Mouse (Mus musculus) adrenal gland, adult (tissue): ENCODE results near the gene Myh3.

Experiments
- DNase-seq, 2 experiments: peaks; one replicate each; pipeline ENCODE4 v3.0.0; 2022 to 2023; ENCODE audit warnings: low spot score in 1 of 2; ENCODE audit not compliant: inconsistent age in 2 of 2

Gene Myh3

DNA sequence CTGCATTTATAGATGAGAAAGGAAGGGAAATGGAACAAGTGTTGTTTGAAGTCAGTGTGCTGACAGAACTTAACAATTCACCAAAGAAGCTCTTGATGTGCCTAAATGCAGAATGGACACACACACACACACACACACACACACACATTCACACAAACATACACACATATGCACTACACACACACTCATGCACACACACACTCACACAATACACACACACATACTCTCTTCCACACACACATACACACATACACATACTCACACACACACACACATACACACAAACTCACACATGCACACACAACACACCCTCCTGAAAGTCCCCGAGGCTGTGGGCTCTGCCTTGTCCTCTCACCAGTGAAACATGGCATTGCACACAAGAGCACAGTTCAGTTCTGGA is 26.1 kb downstream of the Myh3 start:
- no peak for DNase-seq

- no peak for DNase-seq
Observed at GRCm38 (mm10) chr11:67104714-67105113, 26.6 kb downstream of the Myh3 start.

DNA sequence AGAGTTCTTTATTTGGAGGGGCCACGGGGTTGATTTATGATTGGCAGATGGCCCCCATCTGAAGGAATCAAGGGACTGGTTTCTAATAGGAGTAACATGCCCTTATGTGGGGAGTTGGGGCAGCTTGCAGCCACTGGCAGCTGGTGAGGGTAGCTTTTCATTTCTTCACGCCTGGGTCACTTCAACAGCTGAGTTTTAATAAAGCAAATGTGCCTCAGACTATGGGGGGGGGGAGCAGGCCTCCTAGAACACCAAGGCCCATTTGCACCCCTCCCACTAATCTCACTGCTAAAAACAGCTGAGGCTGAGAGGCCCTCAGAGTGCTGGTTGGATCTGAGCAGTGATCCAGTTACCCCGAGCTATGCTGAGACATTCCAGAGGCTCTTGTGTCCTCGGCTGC is 27.6 kb downstream of the Myh3 start:
- DNase-seq = no peak

DNA sequence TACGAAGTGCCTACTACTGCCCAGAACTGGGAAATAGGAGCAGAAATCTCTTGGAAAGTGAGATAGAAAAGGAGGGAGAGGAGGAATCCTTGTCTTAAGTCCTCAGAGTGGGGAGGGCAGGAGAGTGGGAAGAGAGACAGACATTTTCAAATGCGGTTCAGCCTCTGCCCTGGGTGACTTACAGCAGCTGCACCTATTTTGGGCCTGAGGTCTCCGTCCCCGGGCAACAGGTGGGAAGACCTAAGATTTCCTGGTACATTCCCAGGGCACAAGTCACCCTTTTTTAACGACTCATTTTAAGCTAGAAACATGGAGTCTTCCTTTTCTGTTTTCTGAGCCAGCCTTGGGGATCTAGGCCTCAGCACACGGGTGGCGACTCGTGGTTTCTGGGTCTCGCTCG is 28.9 kb downstream of the Myh3 start:
- no peak for DNase-seq

GRCm38 (mm10) chr11:67110168-67110948 is 32.3 kb downstream of the Myh3 start:
- peak; percentile 51 to 89 for DNase-seq

GRCm38 (mm10) chr11:67112019-67112850 is 34.1 kb downstream of the Myh3 start:
- peak; percentile 47 to 86 for DNase-seq

DNA sequence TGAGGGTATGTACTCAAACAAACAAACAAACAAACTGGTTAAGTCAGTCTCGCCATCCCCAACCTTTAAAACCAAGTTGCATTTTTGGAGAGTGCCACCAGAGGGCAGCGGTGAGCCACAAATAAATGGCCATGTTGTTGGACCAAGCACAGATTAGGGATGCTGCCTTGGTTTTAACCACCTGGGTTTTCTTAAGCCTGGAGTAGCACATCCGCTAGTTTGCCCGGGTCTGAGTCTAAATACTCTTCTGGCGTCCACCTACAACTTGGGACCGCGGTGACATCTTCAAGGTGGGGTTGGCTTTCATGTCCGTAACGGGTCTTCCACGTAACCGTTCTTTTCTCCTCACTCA is 34.7 kb downstream of the Myh3 start:
- peak; percentile 50 to 88 for DNase-seq

DNA sequence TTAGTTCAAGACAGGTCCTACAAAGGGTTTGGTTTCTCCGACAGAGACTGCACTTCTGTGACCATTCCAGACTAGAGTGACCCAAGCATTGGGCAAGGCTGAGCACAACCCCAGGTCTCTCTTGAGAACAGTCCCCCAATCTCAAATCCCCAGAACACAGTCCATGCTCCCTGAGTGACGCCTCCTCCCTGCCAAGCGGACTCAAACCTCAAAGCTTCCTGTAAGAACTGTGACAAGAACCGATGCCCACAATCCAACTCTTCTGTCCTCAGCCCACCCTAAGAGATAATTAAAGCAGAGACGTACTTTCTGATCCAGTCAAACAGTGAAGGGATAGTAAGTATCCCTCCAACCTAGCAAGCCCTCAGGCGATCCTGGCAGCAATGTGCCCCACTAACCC is 35.3 kb downstream of the Myh3 start:
- DNase-seq = no peak

- DNase-seq = no peak
Observed at GRCm38 (mm10) chr11:67114261-67114660, 36.2 kb downstream of the Myh3 start.

- no peak for DNase-seq
Observed at GRCm38 (mm10) chr11:67114901-67115300, 36.8 kb downstream of the Myh3 start.

DNA sequence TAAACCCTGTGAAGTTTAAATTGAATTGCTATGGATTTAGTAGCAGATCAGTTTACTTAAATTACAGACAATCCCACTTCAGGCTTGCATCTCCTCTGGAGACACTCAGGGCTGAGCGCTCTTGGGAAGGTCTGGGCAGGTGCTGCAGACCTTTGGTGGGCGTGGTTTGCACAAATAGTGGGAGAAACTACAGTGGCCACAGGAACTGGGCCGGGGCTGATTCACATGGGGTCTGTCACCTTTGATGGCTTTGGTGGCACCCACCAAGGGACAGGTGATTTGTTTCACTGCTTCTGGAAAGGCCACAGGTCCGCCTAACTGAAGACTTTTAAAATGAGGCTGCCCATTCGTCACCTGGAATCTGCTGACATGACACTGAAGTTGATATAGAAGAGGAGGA is 38.6 kb downstream of the Myh3 start:
- no peak for DNase-seq

- DNase-seq = no peak
Observed at GRCm38 (mm10) chr11:67119539-67120070, 41.5 kb downstream of the Myh3 start.

DNA sequence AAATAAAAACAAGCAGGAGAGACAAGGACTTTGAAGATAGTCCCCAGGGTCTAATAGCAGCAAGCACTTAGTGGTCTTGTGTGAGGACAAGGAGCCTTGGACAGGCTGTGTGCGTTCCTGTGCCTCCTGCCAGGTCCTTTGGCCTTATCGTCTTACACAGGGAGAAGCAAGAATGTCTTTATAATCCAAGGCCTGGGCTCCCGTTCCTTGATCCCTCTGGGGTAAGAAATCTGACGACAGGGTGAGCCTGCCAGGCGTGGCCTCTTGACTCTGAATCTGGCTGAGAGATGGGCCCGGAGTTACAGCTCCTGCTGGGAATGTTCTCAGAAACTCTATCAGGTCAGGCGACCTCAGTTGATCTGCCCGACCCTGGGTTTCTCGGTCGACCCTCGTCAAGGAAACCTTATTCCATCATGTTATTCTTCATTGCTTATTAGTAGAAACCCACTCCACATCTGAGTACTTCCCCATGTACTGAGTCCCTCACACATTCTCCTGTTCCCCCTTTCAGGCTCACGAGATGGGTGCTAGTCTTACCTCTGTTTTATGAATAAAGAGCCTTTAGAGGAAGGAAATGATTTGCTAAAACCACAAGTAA is 42.7 kb downstream of the Myh3 start:
- DNase-seq = no peak

DNA sequence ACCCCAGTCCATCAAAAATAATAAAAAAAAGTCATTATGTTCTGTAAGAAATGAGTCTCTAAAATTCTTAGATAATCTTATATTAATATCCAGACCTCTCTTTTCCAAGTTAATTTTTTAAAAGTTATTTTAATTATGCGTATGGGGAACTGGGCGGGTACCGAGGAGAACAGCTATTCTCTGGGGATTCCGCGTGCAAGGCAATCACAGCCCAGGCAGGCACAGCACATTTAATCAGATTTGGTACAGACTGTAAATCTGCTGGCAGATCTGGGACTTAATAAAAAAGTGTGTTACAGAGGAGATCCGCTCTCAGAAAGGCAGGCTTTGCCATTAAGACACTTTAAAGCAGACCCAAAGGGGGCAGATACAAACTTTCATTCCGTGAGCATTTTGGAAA is 46.8 kb downstream of the Myh3 start:
- DNase-seq = no peak

DNA sequence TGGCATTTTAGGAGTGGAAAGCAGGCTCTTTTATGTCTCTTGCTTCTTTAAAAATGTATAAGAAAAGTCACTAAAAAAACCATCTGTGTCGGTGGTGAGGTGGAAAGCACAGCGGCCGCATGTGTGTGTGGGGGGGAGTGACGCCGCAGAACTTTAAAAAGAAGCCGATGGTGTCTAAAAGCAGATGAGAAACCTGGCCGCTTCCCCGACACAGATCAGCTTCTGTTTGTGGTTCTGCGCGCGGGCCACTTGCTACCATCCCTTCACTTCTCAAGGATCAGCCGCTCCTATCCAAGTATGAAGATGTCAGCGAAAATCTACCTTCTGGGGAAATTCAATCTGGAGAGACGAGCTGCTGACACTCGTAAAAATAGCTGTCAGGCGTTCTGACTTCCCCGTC is 47.3 kb downstream of the Myh3 start:
- no peak for DNase-seq

GRCm38 (mm10) chr11:67133526-67133925 is 55.4 kb downstream of the Myh3 start:
- DNase-seq = no peak

- DNase-seq = no peak
Observed at GRCm38 (mm10) chr11:67134654-67135053, 56.6 kb downstream of the Myh3 start.

DNA sequence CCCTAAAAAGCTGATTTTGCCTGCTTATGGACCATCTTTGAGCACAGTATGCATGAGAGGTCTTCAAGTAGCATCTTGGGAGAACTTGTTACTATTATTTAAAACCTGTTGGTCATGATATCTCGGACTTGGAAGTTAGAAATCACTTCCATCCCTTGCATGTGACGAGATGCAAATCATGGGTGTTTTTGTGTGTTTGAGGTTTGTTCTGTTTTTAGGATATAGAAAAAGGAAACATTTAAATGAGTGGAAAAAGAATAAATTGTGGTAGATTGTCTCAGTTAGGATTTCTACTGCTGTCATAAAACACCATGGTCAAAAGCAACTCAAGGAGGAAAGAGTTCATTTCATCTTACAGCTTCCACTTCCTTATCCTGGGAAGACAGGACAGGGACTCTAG is 57.4 kb downstream of the Myh3 start:
- DNase-seq = no peak

DNA sequence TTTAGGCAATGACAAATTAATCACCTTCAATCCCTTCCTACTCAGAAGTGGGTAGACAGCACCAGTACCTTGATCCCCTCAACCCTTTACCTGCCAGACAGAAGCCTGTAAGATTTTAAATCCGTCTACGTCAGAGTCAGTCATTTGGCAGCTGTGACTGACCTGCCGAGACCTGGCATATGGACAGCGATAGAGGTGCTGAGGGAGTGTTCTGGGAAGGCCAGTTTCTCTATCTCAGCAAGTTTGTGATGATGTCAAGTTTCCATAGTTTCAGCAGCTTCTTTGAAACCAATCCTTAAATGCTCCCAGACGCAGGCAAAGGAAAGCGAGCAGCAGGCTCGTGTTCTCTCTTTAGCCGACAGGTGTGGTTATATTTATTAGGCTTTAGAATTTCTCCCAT is 61.5 kb downstream of the Myh3 start:
- DNase-seq = no peak

- no peak for DNase-seq
Observed at GRCm38 (mm10) chr11:67140175-67140574, 62.1 kb downstream of the Myh3 start.

DNA sequence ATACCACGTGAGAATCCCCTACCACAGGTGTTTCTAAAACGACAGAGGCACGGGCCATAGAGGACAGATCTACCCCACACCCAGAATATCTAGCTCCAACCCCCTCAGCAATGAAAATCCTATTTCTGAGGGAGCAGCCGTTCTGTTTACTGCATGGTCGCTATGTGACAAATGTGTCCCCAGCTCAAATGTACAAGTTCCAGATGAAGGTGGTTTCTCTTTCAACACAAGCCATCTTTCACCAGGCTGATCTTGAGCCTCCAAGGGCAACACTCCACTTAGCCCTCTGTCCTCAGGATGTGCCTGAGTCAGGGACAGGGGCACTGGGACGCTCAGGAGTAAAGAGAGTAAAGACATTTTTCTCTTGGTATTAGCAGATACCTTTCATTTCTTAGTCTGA is 62.9 kb downstream of the Myh3 start:
- DNase-seq = peak in 1 of 2 experiments; percentile 44

DNA sequence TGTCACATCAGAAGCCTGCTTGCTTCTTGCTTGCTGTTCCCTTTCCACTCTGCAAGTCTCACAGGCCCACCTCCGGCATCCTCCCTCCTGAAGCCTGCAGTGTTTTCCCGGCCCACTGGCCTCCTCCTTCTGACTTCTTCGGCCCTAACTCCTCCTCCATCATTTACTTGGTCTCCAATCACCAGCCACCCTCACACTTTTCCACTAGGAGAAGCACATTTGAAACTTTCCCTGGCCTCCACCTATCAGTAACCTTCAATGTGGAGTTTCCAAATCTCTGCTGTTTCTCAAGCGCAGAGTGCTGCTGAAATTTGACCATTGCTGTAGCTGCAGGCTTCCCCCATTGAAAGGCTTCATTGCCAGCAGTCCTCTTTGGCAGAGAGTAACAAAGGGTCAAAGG is 63.9 kb downstream of the Myh3 start:
- DNase-seq = peak in 1 of 2 experiments; percentile 77
